Mouse (Mus musculus) thymus, adult 2 months (tissue): Measurements from ENCODE around the gene Erbb2.

Source experiments
- CTCF ChIP-seq: fragments of 200-500 bp; IDR thresholded peaks from 2 replicates; pipeline ENCODE4 v1.5.1; 2012; ENCODE audit warnings: mild to moderate bottlenecking, control low read depth, low read length, moderate library complexity, borderline replicate concordance; ENCODE audit not compliant: control insufficient read depth, poor library complexity, insufficient read depth; ENCODE audit errors: extremely low read depth
- POLR2A ChIP-seq: fragments of 200-500 bp; IDR thresholded peaks from 2 replicates; pipeline ENCODE4 v1.6.1; 2012; ENCODE audit warnings: mild to moderate bottlenecking, low read length, control low read depth, moderate library complexity; ENCODE audit not compliant: control insufficient read depth, poor library complexity, insufficient read depth; ENCODE audit errors: extremely low read depth

DNA sequence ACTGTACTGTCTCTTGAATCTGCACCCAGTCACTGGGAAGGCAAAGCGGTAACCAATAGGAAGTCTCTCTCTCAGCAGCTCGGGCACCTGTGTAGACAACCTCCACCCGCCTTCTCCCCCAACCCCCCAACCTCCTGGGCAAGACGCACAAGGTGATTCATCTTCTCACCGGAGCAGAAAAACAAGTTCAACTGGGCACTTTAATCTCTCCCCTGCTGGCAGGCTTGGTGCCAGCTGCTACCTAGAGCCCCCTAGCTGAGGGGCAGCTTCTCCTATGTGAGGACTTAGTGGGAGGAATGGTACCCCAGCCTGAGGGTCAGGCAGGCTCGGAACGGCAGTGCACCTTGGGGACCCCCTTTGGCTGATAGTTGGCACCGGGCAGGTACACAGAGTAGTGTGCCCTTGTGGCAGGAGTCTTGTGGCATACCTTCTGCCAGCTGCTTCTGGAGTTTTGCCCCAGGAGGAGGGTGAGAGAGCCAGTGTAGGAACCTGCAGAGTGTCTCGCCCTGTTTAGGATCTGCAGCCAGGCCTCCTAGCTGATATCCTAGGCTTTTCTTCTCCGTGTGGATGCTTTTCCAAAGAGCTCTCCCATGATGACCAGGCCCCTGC is 6.8 kb downstream of the Erbb2 start:
- TF ChIP-seq POLR2A (no peak), CTCF (no peak)
